Mouse (Mus musculus) right cerebral cortex, postnatal 10 days (tissue): ENCODE measurements around the gene Scml4.

Experiments used
- DNase-seq, 2 experiments: peaks; one replicate each; pipeline ENCODE4 v3.0.0; 2021; ENCODE audit warnings: low spot score in 2 of 2

Gene Scml4

DNA sequence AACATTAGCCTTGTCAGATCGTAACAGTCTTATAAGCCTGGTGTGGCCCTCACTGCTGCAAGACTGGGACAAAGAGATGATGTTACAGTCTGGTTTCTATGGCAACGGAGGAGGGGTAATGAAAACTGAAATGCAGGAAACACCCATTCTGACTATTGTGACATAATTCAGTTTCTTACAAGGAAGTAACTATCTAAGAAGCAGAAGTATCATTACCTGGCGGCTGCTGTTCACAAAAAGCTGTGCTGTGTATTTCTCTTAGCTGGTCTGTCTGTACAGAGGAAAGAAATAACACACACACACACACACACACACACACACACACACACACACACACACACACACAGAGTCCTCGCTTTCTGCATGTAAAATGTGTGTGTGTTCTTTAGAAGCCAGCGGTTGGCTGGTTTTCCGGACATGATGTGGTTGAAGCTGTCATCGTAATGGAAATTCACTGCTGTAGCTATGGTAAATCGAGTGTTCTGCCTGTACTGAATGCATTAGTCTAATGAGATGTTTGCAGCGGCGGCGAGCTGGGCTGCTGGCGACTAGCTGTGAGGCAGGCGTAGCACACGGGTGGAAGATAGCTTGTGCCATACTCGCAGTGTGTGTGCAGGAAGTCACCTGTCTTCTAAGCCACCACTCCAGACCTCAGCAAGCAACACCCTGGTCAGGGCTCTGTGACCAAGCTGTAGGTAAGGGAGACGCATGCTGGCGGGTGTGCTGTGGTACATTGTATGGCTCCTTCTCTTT, at the start of gene Scml4:
Scml4 (plus strand) TSS at position 212 of the 753 bp plus-strand sequence.
- peak; percentile 55 to 67 for DNase-seq

DNA sequence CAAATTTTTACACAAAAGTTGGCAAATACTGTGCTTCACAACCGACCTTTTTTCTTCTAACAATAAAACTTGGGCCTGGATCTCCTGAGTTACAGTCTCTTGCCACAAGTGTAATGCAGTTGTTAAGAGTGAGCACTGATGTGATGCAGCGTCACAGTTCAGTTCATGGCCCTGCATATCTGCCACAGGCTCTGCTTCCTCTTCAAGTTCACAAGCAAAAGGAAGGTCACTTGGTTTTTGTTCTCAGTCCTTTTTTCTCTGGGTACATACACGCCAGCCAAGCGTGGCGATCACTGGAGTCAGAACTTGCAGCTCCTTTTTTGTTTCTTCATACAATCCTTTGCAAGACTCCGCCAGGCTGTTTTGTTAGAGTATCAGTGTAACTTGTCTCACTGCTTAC, 34.2 kb upstream of the Scml4 start:
- DNase-seq = no peak

DNA sequence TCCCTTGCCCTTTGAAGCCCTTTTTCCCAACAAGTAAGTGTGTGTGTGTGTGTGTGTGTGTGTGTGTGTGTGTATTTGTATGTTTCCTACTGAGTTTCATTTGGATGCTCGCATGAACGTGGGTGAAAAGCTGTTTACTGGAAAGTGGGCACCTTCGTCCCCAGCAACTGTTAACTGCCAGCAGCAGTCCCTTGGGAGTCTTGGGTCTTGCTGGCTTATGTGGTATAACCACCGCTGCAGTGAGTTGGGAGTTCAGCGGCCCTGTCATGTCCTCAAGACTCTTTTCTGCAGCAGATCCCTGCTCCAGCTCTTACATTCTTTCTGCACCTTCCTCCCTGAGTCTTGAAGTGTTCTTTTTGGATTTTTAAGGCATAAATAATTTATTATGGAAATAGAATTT, 33.0 kb upstream of the Scml4 start:
- no peak for DNase-seq

DNA sequence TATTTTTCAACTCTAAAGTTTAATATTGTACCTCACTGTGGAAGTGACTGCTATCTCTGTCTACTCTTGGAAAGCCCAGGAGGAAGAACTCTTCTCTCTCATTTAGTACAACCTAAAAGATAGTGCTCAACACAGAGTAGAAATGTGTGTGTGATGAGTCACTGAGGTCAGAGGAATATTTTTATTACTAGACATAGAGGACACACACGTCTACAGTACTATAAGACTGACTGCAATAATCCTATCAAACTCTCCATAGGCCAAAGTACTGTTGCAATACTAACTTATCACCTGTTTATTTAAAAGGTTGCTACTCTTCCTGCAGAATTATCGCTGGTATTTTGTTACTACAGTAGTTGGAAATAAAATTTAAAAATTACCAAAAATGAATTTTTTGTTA, 30.2 kb upstream of the Scml4 start:
- DNase-seq = no peak

DNA sequence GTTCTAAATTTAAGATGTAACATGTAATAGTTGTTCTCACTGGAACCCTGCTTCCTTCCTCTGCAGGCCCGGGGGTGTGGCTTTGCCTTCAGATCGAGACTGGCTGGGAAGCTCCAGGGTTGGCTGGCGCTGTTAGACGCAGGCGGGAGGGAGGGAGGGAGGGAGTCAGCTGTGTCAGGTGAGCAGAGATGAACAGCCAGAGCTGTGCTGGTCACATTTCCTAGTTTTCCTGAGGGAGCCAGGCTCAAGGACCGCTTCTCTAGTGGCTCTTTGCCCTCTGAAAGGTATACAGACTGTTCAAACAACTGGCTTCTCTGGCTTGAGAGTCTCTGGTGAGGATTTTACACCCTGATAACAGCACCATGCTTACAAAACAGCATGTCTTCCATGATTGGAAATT, 29.8 kb upstream of the Scml4 start:
- DNase-seq = no peak

DNA sequence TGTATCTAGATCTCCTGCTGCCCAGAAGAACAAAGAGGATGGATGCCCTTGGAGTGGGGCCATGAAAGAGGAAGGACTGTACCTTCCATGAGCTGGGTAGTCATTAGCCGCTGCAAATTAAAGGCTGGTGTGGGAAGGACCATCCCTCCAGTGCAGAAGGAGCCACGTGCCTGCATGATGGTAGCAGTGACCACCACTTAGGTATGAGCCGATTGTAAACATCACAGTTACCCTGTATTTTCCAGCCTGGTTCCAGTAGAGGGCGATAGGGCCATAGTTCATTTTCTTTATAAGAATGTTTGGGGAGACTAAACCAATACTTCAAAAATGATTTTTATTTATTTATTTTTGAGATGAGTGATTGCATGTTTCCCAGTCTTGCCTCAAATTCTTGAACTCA, 27.5 kb upstream of the Scml4 start:
- DNase-seq = no peak

DNA sequence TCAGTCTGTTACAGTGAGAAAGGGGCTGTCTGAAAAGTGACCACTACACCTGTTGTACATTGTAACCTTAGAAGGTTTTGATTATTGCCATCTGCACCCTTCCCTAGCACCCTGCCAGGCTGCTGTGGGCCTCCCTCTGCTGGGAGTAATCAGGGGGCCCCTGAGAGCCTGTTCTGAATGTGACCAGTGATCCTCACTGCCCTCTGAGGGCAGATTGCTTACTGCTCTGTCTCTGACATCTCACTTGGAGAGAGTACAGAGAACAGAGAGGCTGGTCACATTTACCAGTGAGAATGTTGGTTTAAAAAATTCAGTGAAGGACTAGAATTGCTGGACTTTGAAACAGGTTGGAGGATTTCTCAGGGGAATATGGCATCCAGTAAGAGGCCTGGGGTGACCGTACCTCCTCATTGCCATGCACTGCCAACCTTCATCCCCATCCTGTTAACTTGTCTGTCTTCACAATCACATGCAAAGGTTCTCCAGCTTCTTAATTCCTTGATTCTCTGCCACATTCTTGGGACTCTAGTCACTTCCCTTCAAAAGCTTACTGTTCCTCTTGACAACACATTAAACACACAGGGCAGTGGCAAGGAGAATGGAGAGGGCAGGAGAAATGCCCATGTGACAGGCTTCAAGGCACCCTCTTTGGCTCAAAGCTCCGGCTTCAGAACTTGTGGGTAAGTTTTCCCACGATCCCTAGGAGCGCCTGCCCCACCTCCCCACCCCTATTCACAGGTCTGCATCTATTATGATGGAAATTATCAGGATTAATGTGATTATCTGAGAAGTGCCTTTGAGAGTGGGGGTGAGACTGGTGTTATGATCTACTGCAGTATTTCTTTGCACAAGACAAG, 26.1 kb upstream of the Scml4 start:
- peak; percentile 47 to 68 for DNase-seq

DNA sequence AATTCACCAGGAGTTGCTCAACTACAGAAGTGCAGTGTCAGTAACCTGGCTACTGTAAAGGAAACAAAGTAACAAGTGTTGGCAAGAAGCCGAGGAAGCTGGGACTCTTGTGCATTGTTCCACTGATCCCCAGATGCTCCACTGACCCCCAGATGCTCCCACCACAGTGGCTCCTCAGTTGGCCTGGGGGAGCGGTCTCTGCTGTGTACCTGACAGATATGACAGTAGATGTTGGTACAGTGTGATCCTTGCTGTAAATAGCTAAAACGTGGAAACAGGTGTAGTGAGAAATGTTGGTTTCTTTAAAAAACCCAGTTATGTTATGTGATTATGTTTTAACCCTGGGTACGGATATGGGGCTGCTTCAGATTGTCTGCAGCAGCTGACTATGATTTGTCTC, 22.1 kb upstream of the Scml4 start:
- DNase-seq = no peak

DNA sequence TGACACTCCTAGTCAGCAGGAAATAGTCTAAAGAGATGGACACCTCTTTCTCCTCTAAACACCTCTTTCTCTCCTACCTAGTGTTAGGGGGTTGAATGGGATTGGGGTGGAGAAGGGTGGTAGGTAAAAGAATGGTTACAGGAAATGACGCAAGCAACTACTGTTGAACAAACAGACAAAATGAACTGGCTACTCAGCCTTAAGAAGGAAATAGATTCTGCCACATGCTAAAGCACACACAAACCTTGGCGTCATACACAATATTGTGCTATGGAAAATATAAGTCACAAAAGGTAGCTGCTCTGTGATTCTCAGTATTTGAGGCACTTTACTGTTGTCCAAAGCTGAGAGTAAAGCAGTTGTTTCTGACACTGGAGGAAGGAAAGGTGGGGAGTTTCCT, 21.4 kb upstream of the Scml4 start:
- DNase-seq = no peak

DNA sequence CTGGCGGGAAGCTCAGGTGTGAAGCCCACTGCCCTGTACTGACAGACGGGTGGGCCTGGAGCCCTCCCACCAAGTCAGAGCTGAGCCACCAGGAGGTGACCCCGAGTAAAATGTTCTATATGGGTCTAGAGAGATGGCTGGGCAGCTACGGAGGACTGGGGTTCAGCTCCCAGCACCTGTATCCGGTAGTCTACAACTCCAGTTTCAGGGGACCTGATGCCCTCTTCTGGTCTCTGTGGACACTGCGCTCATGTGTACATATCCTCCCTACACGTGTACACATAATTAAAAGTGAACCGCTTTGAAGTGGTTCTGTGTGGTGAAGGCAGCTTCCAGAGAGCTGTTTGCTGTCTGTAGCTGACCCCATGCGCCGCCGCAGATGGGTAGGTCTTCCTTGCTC, 20.1 kb upstream of the Scml4 start:
- no peak for DNase-seq

DNA sequence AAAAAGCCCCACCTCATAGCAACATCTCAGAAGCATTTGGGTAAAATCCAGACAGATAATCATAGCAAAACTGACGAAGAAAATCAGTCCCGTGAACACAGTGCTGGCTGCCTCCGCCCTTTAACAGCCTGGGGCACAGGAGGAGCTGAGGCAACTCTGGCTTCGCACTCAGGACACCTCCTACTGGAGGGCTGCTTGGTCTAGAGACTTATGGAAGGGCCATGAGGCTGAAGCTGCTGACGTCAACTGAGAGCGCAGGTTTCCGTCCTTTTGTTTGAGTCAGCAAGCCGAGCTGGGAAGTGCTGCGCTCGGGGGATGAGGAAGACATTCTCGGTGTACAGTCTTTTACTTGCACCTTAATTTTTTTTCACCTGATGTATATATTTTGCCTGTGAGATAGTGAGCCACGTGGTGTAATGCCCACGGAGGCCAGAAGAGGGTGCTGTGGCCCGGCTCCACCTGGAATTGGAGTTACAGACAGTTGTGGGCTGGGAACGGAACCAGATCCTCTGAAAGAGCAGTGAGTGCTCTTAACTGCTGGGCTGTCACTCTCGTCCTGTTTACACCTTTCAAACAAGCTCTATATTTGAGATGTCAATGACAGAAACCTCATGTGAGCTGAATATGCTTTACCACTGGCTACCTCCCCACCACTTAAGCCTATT, 18.5 kb upstream of the Scml4 start:
- DNase-seq = no peak

DNA sequence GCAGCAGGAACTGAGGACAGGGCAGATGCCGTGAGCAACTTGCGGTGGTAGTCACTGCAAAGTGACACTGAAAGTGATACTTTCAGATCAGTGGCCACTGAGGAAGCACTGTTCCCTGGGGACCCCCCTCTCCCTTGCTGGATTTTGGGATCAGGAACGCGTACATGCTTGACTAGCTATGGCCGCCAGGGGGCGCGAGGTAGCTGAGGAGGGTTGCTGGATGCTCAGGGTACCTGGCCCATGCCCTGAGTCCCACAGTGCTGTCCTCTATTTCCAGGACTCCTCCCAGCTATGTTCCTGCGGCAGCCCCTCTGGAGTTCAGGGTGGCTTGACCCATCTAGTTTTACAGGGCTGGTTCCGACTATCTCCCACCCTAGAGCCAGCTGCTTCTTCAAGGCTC, 17.8 kb upstream of the Scml4 start:
- peak; percentile 59 to 77 for DNase-seq

DNA sequence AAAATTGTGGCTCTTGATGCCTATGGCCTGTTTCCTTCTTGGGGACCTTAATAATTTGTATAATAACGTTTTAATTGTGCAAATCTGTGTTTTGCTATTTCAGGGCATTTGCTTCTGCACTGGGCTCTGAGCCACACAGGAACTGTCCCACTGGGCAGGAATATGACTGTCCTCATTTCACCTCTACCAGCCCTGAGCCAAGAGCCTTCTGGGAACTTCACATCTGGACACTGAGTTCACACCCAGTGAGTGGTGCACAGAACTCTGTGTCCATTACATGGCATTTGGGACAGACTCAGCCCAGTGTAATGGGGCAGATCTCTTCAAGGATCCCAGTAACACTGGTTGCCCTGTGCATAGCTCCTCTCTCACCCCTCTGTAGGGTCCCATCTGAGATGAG, 16.8 kb upstream of the Scml4 start:
- DNase-seq = no peak

DNA sequence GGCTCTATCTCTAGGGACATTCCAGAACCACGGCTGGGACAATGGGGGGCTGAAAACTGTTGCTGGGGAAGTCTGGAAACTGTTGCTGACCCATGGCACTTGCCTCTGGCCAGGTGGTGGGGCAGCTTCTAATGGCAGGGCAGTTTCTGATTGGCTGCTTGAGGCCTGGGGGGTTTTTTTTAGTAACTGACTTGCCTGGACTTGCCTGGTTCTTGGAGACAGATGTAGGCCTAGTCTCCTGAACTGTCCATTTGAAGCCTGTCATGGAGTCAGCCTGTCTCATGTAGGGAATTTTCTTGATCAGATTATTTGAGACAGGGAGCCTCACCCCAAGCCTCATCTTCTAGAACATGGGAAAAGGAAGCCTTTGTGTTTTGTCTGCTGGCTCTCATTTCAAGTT, 14.7 kb upstream of the Scml4 start:
- peak in 1 of 2 experiments; percentile 4 for DNase-seq

DNA sequence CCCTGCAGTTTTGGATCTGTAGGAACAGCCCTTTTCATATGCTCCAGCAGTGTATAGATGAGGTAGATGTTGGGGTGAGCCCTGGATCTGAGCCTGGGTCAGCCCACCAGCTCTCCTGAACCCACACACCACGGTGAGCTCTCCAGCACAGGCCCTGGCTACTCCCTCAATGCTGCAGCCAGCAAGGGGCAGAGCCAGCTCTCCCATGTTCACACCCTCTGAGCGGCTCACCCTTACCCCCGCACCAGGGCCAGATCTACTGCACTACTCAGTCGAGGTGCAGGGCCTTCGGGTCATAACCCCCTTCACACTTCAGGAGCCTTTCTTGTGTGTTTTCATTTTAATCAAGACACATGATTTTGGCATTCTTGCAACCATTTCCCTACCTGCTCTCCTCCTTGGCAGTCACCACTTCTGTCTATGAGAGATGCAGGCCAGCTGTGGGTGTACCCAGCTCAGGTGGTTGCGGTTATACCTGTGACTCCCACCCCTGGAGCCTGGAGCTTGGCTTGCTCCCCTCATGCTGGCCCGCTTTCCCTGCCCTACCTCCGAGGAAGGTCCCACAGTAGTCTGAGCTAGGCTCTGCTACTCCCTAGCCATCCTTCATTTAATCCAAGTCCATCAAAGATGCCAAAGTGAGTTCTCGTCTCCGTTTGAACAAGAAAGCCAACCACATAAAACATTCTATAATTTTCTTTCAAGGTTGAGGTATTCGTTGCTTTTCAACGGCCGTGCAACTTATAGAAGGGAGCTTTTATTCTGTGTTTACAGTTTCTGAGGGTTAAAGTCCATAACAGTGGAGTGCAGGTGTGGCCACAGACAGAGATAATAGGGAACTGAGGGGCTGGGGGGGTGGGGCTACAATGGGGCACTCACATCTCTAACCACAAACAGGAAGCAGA, 11.7 kb upstream of the Scml4 start:
- DNase-seq = no peak

DNA sequence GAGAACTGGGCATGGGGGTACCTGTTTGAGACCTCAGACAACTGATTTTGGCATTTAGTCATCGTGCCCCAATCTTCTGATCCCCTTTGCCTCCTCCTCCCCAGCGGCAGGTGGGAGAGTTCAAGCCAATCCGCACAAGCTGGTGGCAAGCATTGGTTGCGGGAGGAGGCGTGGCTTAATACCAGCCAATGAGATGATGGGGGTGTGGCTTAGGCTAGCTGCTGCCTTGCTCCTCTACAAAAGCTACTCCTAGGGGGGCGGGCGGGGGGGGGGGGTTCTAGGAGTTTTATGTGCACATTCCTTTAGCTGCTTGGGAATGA, 11.1 kb upstream of the Scml4 start:
- no peak for DNase-seq

DNA sequence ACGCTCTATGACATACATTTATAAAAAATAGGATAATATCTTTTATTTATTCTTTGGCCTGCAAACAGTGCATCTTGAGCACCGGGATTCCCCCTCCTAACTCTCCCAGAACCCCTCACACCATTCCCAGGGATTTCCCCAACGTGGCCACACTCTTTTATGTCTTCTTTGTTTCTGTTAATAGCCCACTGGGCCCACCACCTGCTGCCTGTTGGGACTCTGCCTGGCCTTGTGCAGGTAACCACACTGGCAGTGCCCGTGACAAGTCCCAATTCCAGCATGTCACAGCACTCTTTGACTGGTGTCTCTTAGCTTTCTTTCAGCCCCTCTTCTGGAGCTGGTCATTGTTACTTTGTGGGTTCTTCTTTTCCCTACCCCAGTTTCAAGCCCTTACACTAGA, 5.3 kb upstream of the Scml4 start:
- DNase-seq = no peak

DNA sequence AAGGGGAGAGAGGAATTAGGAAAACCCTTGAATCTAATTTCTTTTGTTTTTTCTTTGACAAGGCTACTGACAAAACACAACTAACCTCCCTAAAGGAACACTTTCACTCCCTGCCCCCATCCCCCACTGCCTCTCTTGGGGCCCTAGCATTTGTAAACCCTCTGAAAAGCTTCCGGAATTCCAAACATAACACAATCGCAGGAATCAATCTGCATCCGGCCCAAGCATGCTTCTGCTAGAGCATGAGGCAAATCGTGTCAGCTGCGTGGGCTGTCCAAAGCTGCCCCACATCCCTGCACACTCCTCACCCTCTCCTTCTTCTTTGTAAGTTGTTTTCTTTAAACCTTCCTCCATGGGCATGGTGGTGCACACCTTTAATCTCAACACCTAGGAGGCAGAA, 4.9 kb upstream of the Scml4 start:
- no peak for DNase-seq

DNA sequence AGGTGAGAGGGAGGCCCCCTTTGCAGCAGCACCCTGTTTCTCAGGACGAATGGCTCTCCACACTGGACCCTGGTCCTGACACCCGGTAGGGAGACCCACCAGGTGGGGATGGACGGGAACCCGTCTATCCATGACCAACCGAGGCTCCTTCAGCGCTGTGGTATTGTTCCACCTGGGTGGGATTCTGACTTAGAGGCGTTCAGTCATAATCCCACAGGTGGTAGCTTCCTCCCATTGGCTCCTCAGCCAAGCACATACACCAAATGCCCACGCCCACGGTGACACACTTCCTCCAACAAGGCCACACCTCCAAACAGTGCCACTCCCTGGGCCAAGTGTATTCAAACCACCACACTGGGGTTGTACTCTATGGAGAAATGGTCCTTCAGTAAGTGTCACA, 3.6 kb upstream of the Scml4 start:
- DNase-seq = no peak

DNA sequence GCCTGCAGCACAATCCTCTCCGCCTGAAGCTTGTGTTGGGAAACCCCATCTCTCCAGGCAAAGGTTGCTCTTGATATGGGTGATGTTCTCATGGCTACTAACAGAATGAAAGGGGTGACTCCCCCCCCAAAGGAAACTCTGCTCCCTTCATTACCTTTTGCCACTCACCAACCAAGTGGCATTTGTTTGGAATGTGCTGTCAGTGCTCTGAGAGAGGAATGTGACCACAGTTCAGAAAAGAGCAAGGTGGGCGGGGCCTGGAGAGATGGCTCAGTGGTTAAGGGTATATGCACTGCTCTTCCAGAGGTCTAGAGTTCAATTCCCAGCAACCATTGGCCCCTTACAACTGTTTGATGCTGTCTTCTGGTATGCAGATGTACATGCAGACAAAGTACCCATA, 3.1 kb upstream of the Scml4 start:
- no peak for DNase-seq

DNA sequence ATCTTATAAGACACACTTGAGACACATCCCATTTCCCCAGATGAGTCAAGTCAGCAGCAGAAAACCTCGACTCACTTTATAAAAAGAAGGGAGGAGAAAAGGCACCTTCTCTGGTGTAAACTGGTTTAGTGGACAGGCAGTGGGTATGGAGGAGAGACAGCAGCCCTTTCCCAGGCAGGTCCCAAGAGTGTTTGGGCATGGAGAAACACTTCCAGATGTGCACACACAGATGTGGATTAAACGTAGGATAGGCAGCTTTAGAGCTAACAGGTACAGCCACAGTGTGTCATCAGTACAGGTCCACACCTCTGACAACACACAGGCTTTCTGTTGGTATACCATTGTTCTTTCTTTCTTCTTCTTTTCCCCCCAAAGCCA, 400 bp upstream of the Scml4 start:
- DNase-seq = no peak

DNA sequence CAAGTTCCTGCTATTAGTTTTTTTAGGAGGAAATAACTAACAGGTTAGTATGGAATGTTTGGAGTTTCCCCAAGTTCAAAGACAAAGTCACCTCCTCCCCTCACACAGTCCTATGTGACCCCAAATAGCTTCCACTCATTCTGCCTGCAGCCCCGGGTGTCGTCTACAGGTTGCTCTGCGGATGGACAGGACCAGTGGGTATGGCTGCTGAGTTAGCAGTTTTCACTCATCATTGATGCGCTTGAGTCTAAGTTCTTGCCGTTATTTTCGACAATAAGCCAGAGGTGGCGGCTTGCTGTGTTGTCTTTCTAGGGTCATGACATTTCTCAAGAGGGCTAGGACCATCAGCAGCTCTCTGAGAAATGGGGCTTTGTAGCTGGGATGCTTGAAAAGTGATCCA, 1.3 kb downstream of the Scml4 start:
- no peak for DNase-seq
